Mouse (Mus musculus): ENCODE results near the gene Rprd2.
"Not testable (repeated sequence)": the region's sequence is repeated elsewhere in the genome, so short reads cannot be mapped to it uniquely, and the experiment has no call there.

Gene Rprd2

DNA sequence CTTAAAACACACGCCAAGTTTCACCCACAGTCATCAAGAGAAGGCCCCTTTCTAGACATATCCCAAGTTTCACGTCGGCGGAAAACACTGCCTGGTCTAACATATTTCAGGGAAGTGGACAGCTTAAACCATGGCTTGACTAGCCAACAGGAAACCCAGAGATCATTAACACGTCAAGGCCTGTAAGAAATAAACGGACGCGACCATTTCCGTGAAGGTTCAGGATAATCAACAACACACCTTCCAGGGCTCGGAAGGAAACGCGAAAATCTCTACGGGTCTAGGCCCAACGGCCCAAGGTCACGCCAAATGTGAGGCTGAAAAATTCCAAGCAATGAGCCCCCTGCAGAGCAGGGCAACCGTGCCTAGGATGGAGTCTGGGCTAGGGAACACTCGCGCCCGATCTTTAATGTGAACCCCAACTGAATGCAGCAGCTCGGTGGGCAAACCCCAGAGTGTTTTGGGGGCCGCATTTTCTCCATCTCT lies 594 bp downstream of the Rprd2 start:
- peak; percentile 31 for DNase-seq (ENCODE audit: low spot score)

DNA sequence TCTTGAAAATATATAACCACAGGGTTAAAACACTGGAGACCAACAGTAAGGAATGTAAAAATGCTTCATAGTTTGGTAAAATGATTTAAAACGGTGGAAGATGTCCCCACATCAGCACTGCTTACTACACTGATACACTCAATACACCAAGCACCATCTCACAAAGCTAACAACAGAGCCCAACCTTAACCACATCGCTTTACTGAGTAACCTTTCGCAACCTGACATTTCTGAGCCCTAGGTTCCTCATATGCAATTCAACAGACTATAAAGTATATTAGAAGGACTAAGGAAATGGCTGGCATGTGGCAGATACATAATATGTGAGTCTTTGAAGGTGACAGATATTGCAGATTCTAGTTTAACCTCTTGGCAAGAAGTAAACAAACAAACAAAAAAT lies 2.0 kb downstream of the Rprd2 start:
- DNase-seq (ENCODE audit: low spot score) = no peak

GRCm38 (mm10) chr3:95808384-95808783 lies 10.3 kb downstream of the Rprd2 start:
- no peak for DNase-seq (ENCODE audit: low spot score)

- not testable (repeated sequence) for DNase-seq (ENCODE audit: low spot score)
Observed at GRCm38 (mm10) chr3:95807630-95808029, 11.0 kb downstream of the Rprd2 start.

- no peak for DNase-seq (ENCODE audit: low spot score)
Observed at GRCm38 (mm10) chr3:95806677-95807076, 12.0 kb downstream of the Rprd2 start.

- no peak for DNase-seq (ENCODE audit: low spot score)
Observed at GRCm38 (mm10) chr3:95803851-95804250, 14.8 kb downstream of the Rprd2 start.

DNA sequence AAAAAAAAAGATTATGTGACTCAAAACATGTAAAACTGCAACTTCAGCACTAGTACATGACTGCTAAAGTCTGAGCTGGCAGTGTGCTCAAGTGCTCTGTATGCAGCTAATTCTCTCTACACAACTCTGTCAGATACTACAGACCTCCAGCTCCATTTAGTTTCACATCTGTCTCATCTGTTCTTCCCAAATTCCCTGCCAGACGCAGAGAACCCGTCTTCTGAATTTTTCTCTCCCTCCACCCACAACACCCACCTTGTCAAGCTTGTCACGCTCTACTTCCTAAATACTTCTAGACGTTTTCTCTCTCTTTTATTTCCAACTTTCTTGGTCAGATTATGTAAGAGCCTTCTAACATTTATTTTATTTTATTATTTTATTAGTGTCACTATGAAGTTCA lies 19.9 kb downstream of the Rprd2 start:
- DNase-seq (ENCODE audit: low spot score) = no peak

- DNase-seq (ENCODE audit: low spot score) = no peak
Observed at GRCm38 (mm10) chr3:95794299-95794698, 24.4 kb downstream of the Rprd2 start.

DNA sequence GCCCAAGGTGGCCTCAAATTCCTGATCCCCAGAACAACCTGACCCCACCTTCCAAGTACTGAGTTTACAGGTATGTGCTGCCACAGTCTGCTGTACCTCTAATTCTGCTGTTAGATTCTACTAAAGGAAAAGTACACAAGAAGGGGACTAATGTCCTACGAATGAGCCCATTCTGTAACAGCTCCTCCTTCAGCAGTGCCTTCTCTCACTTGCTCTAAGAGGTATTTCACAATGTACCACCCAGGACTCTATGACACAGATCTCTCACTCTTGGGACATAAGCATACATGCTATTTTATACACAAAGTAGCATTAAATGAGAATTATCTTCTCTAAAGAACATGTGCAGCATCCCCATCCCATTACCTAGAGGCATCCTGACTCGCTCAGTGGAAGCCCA lies 25.0 kb downstream of the Rprd2 start:
- no peak for DNase-seq (ENCODE audit: low spot score)

DNA sequence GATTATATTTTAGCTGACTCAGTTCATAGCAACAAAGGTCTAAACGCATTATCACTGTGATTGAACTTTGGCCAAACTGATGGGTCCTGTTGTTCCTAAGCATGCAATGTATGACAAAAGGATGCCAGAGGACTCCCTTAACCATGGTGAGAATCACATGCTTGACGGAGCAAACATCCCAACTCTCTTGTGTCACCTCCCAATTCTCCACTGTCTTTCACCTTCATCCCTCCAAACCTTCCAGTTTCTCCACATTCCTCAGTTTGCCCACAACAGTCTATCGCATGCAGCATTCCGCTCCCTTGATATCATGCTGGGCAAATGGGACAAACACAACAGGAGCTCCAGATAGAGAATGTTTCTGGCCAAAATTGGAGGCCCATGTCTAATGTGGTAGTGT lies 33.2 kb downstream of the Rprd2 start:
- DNase-seq (ENCODE audit: low spot score) = no peak

DNA sequence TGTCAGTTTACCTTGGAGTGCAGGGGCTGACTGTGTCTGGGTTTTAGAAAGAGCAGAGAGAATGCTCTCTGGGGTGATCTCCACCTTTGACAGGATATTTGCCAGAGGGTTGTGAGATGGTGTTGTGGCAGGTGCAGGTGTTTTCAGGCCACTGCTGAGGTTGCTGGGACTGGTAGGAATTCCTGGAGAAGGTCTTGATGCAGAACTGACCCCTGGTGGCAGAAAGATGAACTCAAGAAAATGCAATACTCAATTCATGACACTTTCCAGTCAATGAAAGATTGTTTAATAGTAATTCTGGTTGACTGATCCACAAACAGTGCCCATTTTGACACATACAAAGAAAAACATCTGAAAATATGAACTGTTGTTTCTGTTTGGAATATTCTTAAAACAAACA lies 46.7 kb downstream of the Rprd2 start:
- DNase-seq (ENCODE audit: low spot score) = peak; percentile 36

- no peak for DNase-seq (ENCODE audit: low spot score)
Observed at GRCm38 (mm10) chr3:95765534-95765933, 53.1 kb downstream of the Rprd2 start.

DNA sequence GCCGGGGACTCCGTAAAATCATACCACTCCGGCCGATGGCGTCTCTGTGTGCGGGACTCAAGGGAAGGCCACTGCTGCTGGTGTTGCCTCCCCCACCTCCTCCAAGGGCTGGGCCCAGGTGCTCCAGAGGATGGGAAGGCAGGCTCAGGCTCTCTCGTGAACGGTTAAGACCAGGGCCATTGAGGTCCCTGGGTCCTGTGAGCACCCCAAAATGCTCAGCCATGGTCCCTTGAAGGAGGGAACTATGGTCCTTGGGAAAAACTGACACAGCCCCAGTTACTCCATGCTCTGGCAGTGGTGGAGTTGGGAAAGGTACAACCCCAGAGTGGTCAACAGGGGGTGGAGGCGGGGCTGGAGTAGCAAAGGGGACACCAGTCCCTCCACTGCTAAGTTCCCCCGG lies 54.9 kb downstream of the Rprd2 start:
- no peak for DNase-seq (ENCODE audit: low spot score)

GRCm38 (mm10) chr3:95762961-95763360 lies 55.7 kb downstream of the Rprd2 start:
- no peak for DNase-seq (ENCODE audit: low spot score)

DNA sequence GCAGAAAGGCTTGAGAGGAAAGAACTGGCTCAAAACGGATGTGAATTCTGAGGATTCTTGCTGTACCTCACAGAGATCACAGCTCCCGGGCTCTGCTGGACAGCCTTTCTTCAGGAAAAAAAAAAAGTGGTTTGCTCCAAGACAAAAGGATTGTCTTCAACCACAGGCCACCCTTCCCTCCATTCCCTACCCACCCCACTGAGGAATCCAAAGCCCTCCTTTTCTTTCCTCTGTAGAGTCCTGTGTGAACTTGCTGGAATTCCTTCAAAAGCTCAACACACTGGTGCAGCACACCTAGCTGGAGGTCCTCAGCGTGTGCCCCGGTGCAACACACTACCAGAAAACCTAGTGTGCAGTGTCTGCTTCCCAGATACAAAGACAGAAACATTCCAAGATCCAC lies 56.9 kb downstream of the Rprd2 start:
- no peak for DNase-seq (ENCODE audit: low spot score)

DNA sequence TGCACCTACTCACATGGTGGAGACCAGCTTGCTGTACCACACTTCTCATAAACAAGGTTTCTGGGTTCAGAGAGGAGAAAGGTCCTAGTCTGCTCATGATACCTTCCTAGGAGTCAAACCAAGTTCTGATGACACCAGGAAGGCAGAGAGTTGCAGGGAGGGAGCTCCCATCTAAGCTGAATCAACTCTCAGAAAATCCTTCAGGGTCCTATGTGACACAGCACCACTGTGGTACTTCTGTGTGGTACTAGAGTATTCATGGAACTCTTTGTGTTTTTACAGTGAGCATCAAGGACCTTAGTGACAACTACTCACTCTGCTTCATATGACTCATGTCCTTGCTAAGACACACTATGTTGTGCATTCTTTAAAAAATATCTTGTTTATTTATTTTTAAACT lies 58.0 kb downstream of the Rprd2 start:
- DNase-seq (ENCODE audit: low spot score) = no peak

DNA sequence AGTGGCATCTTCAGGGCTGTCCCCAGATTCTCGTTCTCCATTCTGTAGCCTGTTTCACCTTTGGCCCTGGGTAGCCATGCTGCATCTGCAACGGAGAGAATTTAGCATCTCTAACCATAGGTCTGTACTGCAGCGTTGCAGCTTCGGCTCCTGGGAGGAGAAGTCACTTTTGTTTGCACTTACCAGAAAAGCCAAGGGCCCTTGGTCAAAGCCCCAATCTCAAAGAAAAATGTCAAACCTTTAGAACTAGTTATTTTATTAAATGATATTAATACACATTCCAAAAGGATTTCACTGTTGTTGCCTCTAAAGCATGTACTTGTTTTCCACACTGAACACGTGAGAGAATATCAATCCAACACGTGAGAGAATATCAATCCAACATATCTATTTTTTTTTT lies 58.6 kb downstream of the Rprd2 start, which contains the start of gene Tars2:
Gene Tars2 (minus strand): TSS at position 101 of the 400 bp plus-strand sequence.
- DNase-seq (ENCODE audit: low spot score) = no peak

DNA sequence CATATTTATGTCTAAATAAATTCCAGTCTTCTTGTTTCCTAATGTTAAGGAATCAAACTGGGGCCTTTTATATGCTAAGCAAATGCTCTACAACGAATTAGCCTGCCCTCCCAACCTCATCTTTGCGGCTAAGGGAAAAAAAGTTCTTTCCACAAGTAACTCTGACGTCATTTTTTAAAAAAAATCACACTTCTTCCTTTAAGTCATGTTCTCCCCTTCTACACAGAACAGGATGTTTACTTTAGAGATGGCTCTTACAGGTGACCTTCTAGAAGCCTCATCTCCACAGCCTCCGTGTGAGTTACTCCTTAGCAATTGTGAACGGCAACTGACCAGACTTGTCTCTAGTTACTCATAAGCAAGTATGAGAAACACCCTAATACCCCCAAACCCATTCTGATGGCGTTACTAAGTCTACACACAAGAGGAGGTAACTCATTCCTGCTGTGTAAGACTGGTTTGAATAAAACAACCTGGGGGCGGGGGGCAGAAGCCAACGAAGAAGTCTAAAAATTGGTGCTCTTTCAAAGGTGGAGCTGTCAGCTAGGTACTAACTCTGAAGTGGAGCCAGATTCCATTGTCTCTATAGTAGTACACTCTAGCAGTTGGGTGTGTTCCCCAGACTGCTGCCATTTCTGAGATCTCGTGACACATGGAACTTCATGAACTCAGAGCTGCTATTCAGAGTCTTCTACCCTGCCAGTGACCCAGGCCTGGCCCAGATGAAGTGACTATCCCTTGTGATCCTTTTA lies 60.0 kb downstream of the Rprd2 start:
- no peak for DNase-seq (ENCODE audit: low spot score)

- no peak for DNase-seq (ENCODE audit: low spot score)
Observed at GRCm38 (mm10) chr3:95756808-95757207, 61.9 kb downstream of the Rprd2 start.

DNA sequence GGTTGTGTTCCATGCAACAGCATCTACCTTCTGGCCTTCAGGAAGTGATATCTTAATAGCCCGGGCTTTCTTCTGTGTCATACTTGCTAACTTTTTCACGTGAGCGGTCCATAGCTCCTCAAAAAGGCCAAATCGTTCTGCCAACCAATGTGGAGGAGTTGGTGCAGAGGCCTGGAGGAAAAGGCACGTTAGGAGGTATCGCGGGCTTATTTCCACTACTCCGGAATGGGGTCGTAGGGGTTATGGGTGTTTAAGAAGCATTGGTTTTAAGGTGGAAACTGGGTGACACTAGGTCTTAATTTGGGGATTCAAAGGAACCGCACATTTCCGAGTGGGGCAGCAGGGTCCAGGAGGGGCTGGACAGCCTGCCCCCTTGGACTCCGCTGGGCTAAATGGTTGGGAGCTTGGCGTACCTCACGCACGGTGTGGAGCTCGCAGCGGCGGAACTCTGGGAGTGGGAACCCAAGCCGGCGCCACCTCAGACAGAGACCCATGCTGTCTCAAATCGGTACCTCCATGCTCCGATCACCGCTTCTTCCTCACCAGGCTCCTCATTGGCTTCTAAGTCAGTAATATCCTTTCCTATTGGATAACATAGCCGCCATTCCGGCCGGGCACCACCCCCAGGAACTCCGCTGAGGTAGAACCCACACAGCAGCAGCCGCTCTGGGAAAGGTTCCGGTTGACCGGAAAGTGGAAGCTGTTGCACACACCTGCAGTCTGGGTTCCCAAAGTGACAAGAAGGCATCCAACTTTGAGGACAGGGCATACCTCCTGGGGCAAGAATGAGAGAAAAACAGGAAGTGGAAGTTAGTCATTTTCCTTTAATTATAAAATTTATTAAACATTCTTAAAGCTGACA lies 64.1 kb downstream of the Rprd2 start:
- peak; percentile 95 for DNase-seq (ENCODE audit: low spot score)

DNA sequence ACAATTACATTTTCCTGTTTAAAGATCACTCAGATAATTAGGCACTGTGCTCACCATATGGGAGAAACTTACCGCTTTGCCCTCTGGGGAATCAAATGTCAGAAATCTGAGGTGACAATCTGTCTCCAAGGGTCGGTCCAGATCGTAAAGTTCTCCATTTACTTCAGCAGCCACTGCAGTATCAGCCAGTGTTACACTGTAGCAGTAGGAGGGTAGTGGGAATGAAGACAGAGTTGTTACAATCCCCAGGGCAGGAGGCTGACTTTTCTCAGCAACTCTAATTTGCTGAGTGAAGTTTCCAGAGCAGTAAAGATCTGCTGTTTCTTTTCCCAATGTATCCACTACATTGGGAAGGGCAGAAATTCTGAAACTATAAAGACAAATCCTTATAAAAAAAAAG lies 65.7 kb downstream of the Rprd2 start:
- DNase-seq (ENCODE audit: low spot score) = no peak

DNA sequence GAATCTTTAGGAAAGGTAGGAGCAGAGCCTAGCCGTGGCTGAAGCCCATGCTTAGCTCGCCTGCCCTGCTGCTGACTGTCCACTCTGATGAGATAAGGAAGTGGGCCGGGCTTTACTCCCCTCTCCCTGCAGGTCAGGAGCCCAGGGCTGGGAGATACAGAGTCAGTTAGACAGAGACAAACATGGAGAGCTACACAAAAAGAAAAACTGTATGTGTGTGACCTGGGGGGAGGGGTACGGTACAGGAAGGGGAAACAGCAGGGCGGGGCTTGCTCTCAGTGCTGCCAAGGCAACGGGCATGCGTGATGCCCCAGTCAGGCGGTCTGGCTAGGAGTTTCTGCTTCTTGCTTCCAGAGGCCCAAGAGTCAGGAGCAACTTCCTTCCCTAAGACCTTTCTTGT lies 78.3 kb downstream of the Rprd2 start:
- peak; percentile 43 for DNase-seq (ENCODE audit: low spot score)

All from urinary bladder, postnatal 14 days (tissue).